Mouse (Mus musculus) lung, embryonic 16.5 days (tissue): Measurements from ENCODE around the gene Defb45. TPM values are rescaled to one million over a fixed set of nuclear protein-coding genes. Genes with fewer than 3 reads are reported as not detected.

Experiments
- ATAC-seq: fragments of 200-750 bp; cut with Nextera tagmentation; 2 replicates; pipeline ENCODE4 v1.8.0; 2017; ENCODE audit warnings: low read depth, mild to moderate bottlenecking, moderate library complexity
- H3K27ac ChIP-seq: fragments of 300-500 bp; sonication (generic); 2 replicates; pipeline ENCODE4 v1.5.1; 2014; ENCODE audit warnings: mild to moderate bottlenecking, control low read depth, low read length
- H3K27me3 ChIP-seq: fragments of 300-500 bp; sonication (generic); 2 replicates; pipeline ENCODE4 v1.6.1; 2014; ENCODE audit warnings: low read depth, low read length, mixed read lengths; ENCODE audit not compliant: control insufficient read depth, insufficient read depth
- H3K36me3 ChIP-seq: fragments of 300-500 bp; sonication (generic); 2 replicates; pipeline ENCODE4 v1.6.1; 2014; ENCODE audit warnings: low read length; ENCODE audit not compliant: control insufficient read depth, insufficient read depth
- H3K4me1 ChIP-seq: fragments of 300-500 bp; sonication (generic); replicated peaks from 2 replicates; pipeline ENCODE4 v1.6.1; 2014; ENCODE audit warnings: low read length, mixed read lengths; ENCODE audit not compliant: control insufficient read depth, insufficient read depth
- H3K4me2 ChIP-seq: fragments of 300-500 bp; sonication (generic); 2 replicates; pipeline ENCODE4 v1.6.1; 2014; ENCODE audit warnings: low read depth, low read length, control low read depth
- H3K4me3 ChIP-seq: fragments of 300-500 bp; sonication (generic); 2 replicates; pipeline ENCODE4 v1.5.1; 2014; ENCODE audit warnings: mild to moderate bottlenecking, low read length, control low read depth
- H3K9ac ChIP-seq: fragments of 300-500 bp; sonication (generic); 2 replicates; pipeline ENCODE4 v1.6.1; 2014; ENCODE audit warnings: low read length, control low read depth
- H3K9me3 ChIP-seq: fragments of 300-500 bp; sonication (generic); 2 replicates; pipeline ENCODE4 v1.6.1; 2016; ENCODE audit warnings: low read length; ENCODE audit not compliant: control insufficient read depth
- WGBS: fragments of 180-500 bp; shearing (Covaris S2); extraction: QIAGEN DNeasy Blood & Tissue Kit; methylation state at CpG from one replicate; pipeline ENCODE4 v1.1.7; 2014; 5-methylcytosine and 5-hydroxymethylcytosine counted together
- polyA plus RNA-seq: library from polyadenylated mRNA; unstranded; fragments of >200 nt; fragmentation: Nextera tagmentation; extraction: Ambion mirVana; gene quantifications from 2 replicates; pipeline ENCODE4 v1.2.1, GENCODE M21; 2015

Defb45 gene
- polyA plus RNA-seq, 1 experiment from 2014 or later, result not detected

DNA sequence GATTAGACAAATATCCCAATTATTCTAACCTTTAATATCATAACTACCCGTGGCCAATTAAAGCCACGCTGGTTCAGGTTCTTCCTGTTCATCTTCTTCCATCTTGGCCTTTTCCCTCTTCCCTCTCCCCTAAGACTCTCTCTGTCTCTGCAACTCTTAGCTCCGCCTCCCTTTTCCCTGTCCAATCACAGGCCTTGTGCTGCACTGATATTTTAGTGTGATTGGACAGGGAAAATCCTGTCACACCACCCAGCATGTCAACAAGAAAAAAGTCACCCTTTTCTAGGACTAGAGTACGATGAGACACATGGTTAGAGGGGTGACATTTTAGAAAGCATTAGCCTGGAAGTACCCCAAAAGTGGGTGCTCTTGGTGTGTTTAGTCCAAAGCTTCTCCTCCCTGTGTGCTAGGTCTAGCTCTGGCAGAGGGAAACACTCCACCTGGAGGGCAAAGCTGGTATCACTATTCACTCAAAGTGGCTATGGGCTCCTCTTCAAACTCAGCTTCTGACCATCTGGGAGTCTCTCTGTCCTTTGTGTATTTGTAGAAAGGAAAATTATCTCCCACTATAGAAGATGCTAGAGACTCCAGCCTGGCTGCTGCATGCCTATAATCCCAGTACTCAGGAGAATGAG, 12.2 kb downstream of the Defb45 start:
- no peak overlapping the region for H3K4me3 ChIP-seq
- H3K27ac ChIP-seq, result no peak overlapping the region
- H3K9ac ChIP-seq, result no peak overlapping the region
- no peak overlapping the region for H3K4me2 ChIP-seq
- H3K36me3 ChIP-seq, result no peaks in the 10 kb centered on the region
- no peak for ATAC-seq
- WGBS, result 66% methylated on average over 4 of the region's 4 CpGs
- H3K4me1 ChIP-seq, result no peaks in the 10 kb centered on the region
- H3K9me3 ChIP-seq, result no peaks in the 10 kb centered on the region
- H3K27me3 ChIP-seq, result no peaks in the 10 kb centered on the region

DNA sequence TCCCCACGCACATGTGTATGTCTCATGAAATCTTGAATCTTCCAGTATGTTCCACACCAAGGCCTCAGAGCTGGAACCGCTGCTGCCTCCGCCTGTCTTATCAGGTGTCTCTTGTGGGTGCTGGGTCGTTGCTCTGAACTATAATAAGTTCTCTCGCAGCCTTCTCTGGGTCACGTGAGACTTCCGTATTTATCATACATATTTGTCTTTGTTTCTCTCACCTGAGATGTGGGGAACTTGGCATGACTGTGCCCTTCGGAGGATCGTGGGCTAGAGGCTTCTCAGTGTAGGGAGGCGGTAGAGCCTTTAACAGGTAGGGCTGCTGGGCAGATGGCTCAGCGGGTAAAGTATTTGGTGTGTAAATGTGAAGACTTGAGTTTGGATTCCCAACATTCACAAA, 18.6 kb downstream of the Defb45 start:
- no peaks in the 10 kb centered on the region for H3K9me3 ChIP-seq
- no peaks in the 10 kb centered on the region for H3K27me3 ChIP-seq
- no peak overlapping the region for H3K9ac ChIP-seq
- no peak overlapping the region for H3K4me3 ChIP-seq
- 68% methylated on average over 11 of the region's 11 CpGs for WGBS
- no peaks in the 10 kb centered on the region for H3K4me1 ChIP-seq
- no peak overlapping the region for H3K27ac ChIP-seq
- H3K36me3 ChIP-seq, result no peaks in the 10 kb centered on the region
- ATAC-seq, result no peak
- no peak overlapping the region for H3K4me2 ChIP-seq

DNA sequence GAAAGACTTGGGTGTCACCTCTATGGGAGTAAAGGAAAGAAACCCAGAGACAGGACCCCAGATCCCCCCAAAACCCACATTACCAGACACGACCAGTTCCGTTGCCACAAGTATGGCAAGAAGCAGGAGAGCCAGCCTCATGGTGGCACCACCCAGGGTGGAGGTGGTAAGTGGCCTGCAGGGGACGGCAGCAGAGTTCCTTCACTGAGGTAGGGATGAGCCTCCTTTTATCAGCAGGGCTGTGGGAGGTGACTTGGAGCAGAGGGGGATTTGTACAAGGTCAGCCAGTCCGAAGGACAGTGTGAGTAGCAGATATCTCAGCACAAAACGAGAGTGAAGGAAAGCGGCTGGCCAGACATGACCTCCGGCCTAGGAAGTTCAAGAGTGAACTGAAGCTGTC, 19.1 kb downstream of the Defb45 start, which contains the start of gene Defb19:
TSS of gene Defb19 (minus strand) at position 206 of the 400 bp plus-strand sequence.
- no peaks in the 10 kb centered on the region for H3K27me3 ChIP-seq
- H3K4me2 ChIP-seq, result no peak within 1 kb of the TSS
- no peak within 1 kb of the TSS for H3K9ac ChIP-seq
- no peak within 1 kb of the TSS for H3K4me3 ChIP-seq
- 57% methylated on average over 7 of the region's 7 CpGs for WGBS
- H3K9me3 ChIP-seq, result no peaks in the 10 kb centered on the region
- ATAC-seq, result no peak
- no peaks in the 10 kb centered on the region for H3K36me3 ChIP-seq
- no peaks in the 10 kb centered on the region for H3K4me1 ChIP-seq
- H3K27ac ChIP-seq, result no peak within 1 kb of the TSS

DNA sequence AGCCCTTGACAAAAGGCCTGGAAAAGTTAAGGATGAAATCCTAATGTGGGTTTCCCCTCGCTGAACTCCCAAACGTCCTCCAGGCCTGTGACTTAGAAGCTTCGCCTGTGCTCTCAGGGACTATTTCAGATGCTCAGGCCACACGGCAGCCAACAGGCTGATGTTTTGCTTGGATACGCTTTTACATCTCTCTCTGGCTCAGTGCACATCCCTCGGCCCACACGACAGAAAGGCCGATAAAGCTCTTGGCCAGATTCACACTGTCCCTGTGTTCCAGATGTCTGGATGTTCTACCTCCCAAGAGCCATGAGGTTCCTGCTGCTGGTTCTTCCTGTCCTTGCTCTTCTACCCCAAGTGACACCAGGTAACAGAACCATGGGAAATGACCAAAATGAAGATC, 25.7 kb downstream of the Defb45 start:
- WGBS, result 86% methylated on average over 8 of the region's 8 CpGs
- no peak for ATAC-seq
- Histone ChIP-seq H3K4me1 (no peaks in the 10 kb centered on the region), H3K4me3 (no peak overlapping the region), H3K9ac (no peak overlapping the region), H3K9me3 (no peaks in the 10 kb centered on the region), H3K36me3 (no peaks in the 10 kb centered on the region), H3K4me2 (no peak overlapping the region), H3K27ac (no peak overlapping the region), H3K27me3 (no peaks in the 10 kb centered on the region; the same call in 1 of the 2 replicates)

DNA sequence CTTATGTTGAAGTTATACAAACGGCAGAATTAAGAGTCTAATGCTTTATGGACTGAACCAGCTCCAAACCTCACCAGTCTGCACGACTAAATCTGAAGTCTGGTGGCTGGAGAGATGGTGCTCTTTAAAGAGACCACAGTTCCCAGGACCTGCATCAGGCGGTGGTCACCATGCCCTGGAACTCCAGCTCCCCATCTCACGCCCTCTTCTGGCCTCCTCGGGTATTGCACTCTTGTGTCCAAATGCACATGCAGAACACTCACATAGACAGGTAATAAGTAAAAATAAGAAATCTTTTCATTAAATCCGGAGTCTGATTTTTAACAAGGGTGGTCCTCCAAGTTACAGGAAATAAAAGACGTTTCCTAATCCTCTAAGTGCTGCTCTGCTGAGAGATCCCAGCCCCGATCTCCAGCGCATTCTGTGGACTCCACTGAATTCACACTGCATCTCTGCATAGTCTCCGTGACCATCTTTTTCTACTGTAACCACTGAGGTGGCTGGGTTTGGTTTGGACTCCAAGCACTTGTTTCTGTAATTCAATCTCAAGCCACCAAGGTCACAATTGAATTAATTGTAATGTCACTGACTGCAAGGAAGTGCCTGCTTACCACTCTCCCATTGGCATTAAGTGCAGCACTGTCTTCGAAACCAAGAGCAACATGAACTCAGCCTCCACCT, 26.9 kb downstream of the Defb45 start, which contains the start of gene Defb21:
TSS of gene Defb21 (plus strand) at position 631 of the 681 bp plus-strand sequence.
- no peak within 1 kb of the TSS for H3K4me3 ChIP-seq
- no peaks in the 10 kb centered on the region for H3K9me3 ChIP-seq
- no peak within 1 kb of the TSS for H3K4me2 ChIP-seq
- H3K27me3 ChIP-seq, result no peaks in the 10 kb centered on the region; the same call in 1 of the 2 replicates
- WGBS, result 57% methylated on average over 11 of the region's 11 CpGs
- H3K9ac ChIP-seq, result no peak within 1 kb of the TSS
- ATAC-seq, result no peak
- no peaks in the 10 kb centered on the region for H3K36me3 ChIP-seq
- no peak within 1 kb of the TSS for H3K27ac ChIP-seq
- H3K4me1 ChIP-seq, result no peaks in the 10 kb centered on the region

DNA sequence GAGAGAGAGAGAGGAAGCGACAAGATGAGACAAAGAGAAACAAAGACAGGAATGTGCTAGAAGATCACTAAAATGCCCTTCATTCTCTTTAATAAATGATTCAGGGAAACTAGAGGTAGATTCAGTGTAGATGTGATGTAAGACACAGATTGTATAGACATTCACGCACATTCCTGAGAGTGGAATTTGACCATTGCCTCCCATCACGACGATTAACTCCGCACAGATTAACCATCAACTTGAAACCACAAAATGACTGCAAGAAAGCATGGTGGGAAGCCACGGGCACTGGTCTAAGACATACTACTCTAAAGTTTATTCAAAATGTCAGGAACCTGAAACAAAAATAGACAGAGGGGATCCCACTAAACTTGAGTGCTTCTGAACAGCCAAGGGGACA, 28.9 kb downstream of the Defb45 start:
- Histone ChIP-seq H3K9ac (no peak overlapping the region), H3K4me2 (no peak overlapping the region), H3K27me3 (no peaks in the 10 kb centered on the region; the same call in 1 of the 2 replicates), H3K4me1 (no peaks in the 10 kb centered on the region), H3K36me3 (no peaks in the 10 kb centered on the region), H3K9me3 (no peaks in the 10 kb centered on the region), H3K27ac (no peak overlapping the region), H3K4me3 (no peak overlapping the region)
- 53% methylated on average over 6 of the region's 6 CpGs for WGBS
- ATAC-seq, result no peak

DNA sequence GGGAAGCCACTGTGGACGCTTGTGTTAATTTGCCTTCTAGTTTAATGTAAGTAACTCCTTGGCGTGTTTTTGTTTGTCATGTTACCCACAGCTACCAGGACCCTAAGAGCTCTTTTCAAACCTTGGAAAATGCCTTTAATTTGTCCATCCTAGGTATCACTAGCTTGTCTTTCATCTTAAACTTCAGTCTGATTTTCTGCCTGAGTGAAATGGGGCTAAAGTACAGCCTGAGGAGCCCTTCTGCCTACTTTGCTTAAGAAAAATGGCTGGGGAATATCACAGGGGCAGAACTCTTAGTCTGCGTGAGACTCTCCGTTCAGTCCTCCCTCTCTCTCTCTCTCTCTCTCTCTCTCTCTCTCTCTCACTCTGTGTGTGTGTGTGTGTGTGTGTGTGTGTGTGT, 29.3 kb downstream of the Defb45 start:
- Histone ChIP-seq H3K27me3 (no peaks in the 10 kb centered on the region; the same call in 1 of the 2 replicates), H3K9me3 (no peaks in the 10 kb centered on the region), H3K27ac (no peak overlapping the region), H3K4me1 (no peaks in the 10 kb centered on the region), H3K36me3 (no peaks in the 10 kb centered on the region), H3K9ac (no peak overlapping the region), H3K4me2 (no peak overlapping the region), H3K4me3 (no peak overlapping the region)
- WGBS, result 74% methylated on average over 4 of the region's 4 CpGs
- no peak for ATAC-seq

DNA sequence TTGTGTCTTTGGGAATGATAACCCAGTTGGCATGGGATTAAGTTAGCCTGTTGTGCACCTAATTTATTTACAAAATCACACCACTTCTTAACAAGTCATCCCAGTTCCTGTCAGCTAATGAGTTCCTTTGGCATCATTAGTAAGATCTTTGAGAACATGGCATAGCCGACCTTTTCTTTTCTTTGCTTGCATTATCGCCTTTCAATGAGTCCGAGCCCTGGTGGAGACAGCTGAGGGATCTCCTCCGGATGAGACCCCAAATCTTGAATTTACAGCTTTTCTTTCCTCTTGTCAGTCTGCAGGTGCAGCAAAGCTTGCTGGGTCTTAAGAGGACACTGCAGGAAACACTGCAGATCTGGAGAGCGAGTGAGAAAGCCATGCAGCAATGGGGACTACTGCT, 30.2 kb downstream of the Defb45 start, which contains the start of gene Gm17416:
TSS of gene Gm17416 (plus strand) at position 301 of the 400 bp plus-strand sequence.
- Histone ChIP-seq H3K4me2 (no peak within 1 kb of the TSS), H3K27ac (no peak within 1 kb of the TSS), H3K9ac (no peak within 1 kb of the TSS), H3K36me3 (no peaks in the 10 kb centered on the region), H3K4me1 (no peaks in the 10 kb centered on the region), H3K4me3 (no peak within 1 kb of the TSS), H3K27me3 (no peaks in the 10 kb centered on the region; the same call in 1 of the 2 replicates), H3K9me3 (no peaks in the 10 kb centered on the region)
- ATAC-seq, result no peak
- 85% methylated on average over 5 of the region's 5 CpGs for WGBS

DNA sequence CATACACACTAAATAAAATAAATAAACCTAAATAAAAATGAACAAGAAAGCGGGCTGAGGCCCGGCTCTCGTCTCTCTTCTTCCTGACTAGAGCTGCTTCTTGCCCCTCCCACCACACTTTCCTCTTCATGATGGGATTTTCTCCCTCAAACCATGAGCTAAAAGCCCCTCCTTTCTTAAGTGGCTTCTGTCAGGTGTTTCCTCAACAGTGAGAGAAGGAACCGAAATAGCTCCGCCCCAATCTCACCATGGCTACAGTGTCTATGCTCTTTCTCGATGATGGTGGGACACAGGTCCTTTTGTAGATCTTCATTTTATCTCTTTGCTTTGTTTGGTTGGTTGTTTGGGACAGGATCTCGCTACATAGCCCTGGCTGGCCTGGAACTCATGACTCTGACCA, 42.5 kb downstream of the Defb45 start:
- Histone ChIP-seq H3K27ac (no peak overlapping the region), H3K36me3 (no peaks in the 10 kb centered on the region), H3K4me2 (no peak overlapping the region), H3K9me3 (no peaks in the 10 kb centered on the region), H3K4me1 (no peaks in the 10 kb centered on the region), H3K9ac (no peak overlapping the region), H3K27me3 (no peaks in the 10 kb centered on the region), H3K4me3 (no peak overlapping the region)
- no peak for ATAC-seq
- 74% methylated on average over 7 of the region's 7 CpGs for WGBS
